Mouse (Mus musculus): ENCODE results near the gene Pgrmc1.

GRCm38 (mm10) chrX:36548798-36549197, 49.2 kb upstream of the Pgrmc1 start:
- no peak for TF ChIP-seq GATA1 (IDR thresholded peaks at IDR 0.05; ENCODE audit: low read length)
- TF ChIP-seq TAL1 (IDR thresholded peaks at IDR 0.05; ENCODE audit: low read length), result no peak

Measured in erythroblast, embryonic 14.5 days (primary cell).